In the genomic region with DNA sequence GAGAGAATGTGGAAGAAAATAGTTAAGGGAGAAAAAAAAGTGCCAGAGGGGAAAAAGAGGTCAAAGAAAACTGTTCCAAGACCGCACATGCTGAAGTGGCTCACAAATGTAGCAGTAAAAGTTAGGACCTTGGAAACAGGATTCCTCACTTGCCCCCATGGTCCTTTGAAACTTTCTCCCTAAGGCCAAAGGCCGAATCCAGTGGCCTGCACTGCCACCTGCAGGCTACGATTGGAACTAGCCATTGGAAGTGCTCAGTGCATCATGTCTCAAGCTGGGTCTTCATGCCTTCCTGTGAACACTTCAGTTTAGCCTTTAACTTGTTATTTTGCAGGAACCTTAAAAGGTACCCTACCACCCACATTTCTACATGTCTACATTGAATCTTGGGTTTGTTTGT, we compare ENCODE assay signal across 8 mouse cellular contexts. TPM values are rescaled to one million over a fixed set of nuclear protein-coding genes. Genes with fewer than 3 reads are reported as not detected.
DNase-seq lines count a peak whose midpoint lies in the region; ATAC-seq and TF ChIP-seq lines count a peak whose summit lies in the region.

No protein-coding gene starts in this region.

- H3K36me3 ChIP-seq in liver, embryonic 11.5 days (ENCODE audit: control insufficient read depth, insufficient read depth, low read length), result no peaks in the 10 kb centered on the region

- no peak for ATAC-seq in liver, embryonic 11.5 days (replicated peaks; ENCODE audit: low FRiP score)

- no peaks in the 10 kb centered on the region for H3K4me1 ChIP-seq in embryonic fibroblast, embryonic 13.5 days (ENCODE audit: control insufficient read depth, insufficient read depth, low read length)
- H3K4me1 ChIP-seq in liver, embryonic 11.5 days (replicated peaks; ENCODE audit: control insufficient read depth, insufficient read depth, low read length), result no peaks in the 10 kb centered on the region

- no peaks in the 10 kb centered on the region for H3K9me3 ChIP-seq in liver, embryonic 11.5 days (ENCODE audit: control insufficient read depth, low read length)

- TF ChIP-seq POLR2A in embryonic fibroblast, embryonic 13.5 days (IDR thresholded peaks at IDR 0.05; ENCODE audit: low read depth, low read length), result no peak

- 12% methylated on average over 3 of the region's 3 CpGs for WGBS in liver, embryonic 11.5 days

- DNase-seq in layer of hippocampus, adult 11-12 months (ENCODE audit: low spot score), result peak; percentile 53
- no peak for DNase-seq in layer of hippocampus, adult 9-11 months
- DNase-seq in adrenal gland, postnatal 14 days, result peak; percentile 70
- peak; percentile 17 to 62 for DNase-seq in kidney, adult 8-10 months
- DNase-seq in liver, embryonic 11.5 days (ENCODE audit: low spot score), result peak; percentile 50
- DNase-seq in retina, postnatal 1 day, result peak; percentile 70
- DNase-seq in thymus, postnatal 36 days, result peak; percentile 57 to 70

- H3K4me2 ChIP-seq in liver, embryonic 11.5 days, result no peak overlapping the region

- H3K9ac ChIP-seq in liver, embryonic 11.5 days (ENCODE audit: low read depth, low read length), result no peak overlapping the region

- peak; percentile 85 for TF ChIP-seq CTCF in embryonic fibroblast, embryonic 13.5 days (IDR thresholded peaks at IDR 0.05; ENCODE audit: borderline replicate concordance, insufficient read depth, low read length)

- no peak overlapping the region for H3K27ac ChIP-seq in embryonic fibroblast, embryonic 13.5 days (ENCODE audit: insufficient read depth, low read length)
- H3K27ac ChIP-seq in liver, embryonic 11.5 days (ENCODE audit: low read depth, low read length), result no peak overlapping the region

- H3K27me3 ChIP-seq in liver, embryonic 11.5 days (replicated peaks; ENCODE audit: control insufficient read depth, insufficient read depth, low read length), result no peaks in the 10 kb centered on the region

- H3K4me3 ChIP-seq in embryonic fibroblast, embryonic 13.5 days (ENCODE audit: insufficient read depth, low read length), result no peak overlapping the region
- H3K4me3 ChIP-seq in liver, embryonic 11.5 days (ENCODE audit: low read depth, low read length), result no peak overlapping the region

RNA-seq across cellular contexts. Expression of gene Mctp2, which starts 56.3 kb away (rescaled TPM):
- 2.1 and 3.0 TPM in 2 replicates for total RNA-seq in adrenal gland, postnatal 14 days (2021)
- polyA plus RNA-seq in embryonic fibroblast, embryonic 13.5 days (2011; ENCODE audit: insufficient read length, low read depth, missing spikeins), result 0.53 and 1.4 TPM in 2 replicates
- 0.26 and 0.33 TPM in 2 replicates for polyA plus RNA-seq in liver, embryonic 11.5 days (2014; fragmentation: Nextera tagmentation; extraction: Ambion mirVana)
